Mouse (Mus musculus) forebrain, embryonic 14.5 days (tissue): ENCODE results near the gene Map2k5. TPM values are rescaled to one million over a fixed set of nuclear protein-coding genes. Genes with fewer than 3 reads are reported as not detected.

Experiments used
- ATAC-seq: fragments of 200-750 bp; cut with Nextera tagmentation; 2 replicates; pipeline ENCODE4 v1.8.0; 2017; ENCODE audit warnings: mild to moderate bottlenecking, moderate library complexity
- DNase-seq: peaks from one replicate; pipeline ENCODE4 v3.0.0-alpha.2; 2015; ENCODE audit warnings: low spot score
- H3K27ac ChIP-seq: fragments of 300-500 bp; sonication (generic); 2 replicates; pipeline ENCODE4 v1.5.1; 2014; ENCODE audit warnings: low read depth, mild to moderate bottlenecking, control low read depth, low read length, moderate library complexity
- H3K27me3 ChIP-seq: fragments of 300-500 bp; sonication (generic); replicated peaks from 2 replicates; pipeline ENCODE4 v1.6.1; 2014; ENCODE audit warnings: low read length, control low read depth, mixed read lengths; ENCODE audit not compliant: control insufficient read depth, insufficient read depth
- H3K36me3 ChIP-seq: fragments of 300-500 bp; sonication (generic); 2 replicates; pipeline ENCODE4 v1.6.1; 2014; ENCODE audit warnings: low read length, control low read depth; ENCODE audit not compliant: control insufficient read depth, insufficient read depth
- H3K4me1 ChIP-seq: fragments of 300-500 bp; sonication (generic); 2 replicates; pipeline ENCODE4 v1.6.1; 2014; ENCODE audit warnings: antibody characterized with exemption, low read length, control low read depth; ENCODE audit not compliant: control insufficient read depth, insufficient read depth
- H3K4me2 ChIP-seq: fragments of 300-500 bp; sonication (generic); 2 replicates; pipeline ENCODE4 v1.6.1; 2014; ENCODE audit warnings: mild to moderate bottlenecking, control low read depth, low read length
- H3K4me3 ChIP-seq: fragments of 300-500 bp; sonication (generic); 2 replicates; pipeline ENCODE4 v1.5.1; 2014; ENCODE audit warnings: low read depth, low read length, control low read depth
- H3K9ac ChIP-seq: fragments of 300-500 bp; sonication (generic); 2 replicates; pipeline ENCODE4 v1.6.1; 2014; ENCODE audit warnings: mild to moderate bottlenecking, low read length, control low read depth, moderate library complexity
- H3K9me3 ChIP-seq: fragments of 300-500 bp; sonication (generic); replicated peaks from 2 replicates; pipeline ENCODE4 v1.6.1; 2016; ENCODE audit warnings: low read length, control low read depth, mixed read lengths; ENCODE audit not compliant: control insufficient read depth
- WGBS: fragments of 180-500 bp; shearing (Covaris S2); extraction: QIAGEN DNeasy Blood & Tissue Kit; methylation state at CpG from one replicate; pipeline ENCODE4 v1.1.7; 2014; 5-methylcytosine and 5-hydroxymethylcytosine counted together
- polyA plus RNA-seq: library from polyadenylated mRNA; unstranded; fragments of >200 nt; fragmentation: Nextera tagmentation; extraction: Ambion mirVana; gene quantifications from 2 replicates; pipeline ENCODE4 v1.2.1, GENCODE M21; 2014

Map2k5 gene
- polyA plus RNA-seq, 1 experiment from 2014 or later, result 40.3 TPM

- ATAC-seq (no peak), DNase-seq (no peak)
- Histone ChIP-seq H3K27me3 (peaks cover 99% of the 10 kb centered on the region), H3K9me3 (no peaks in the 10 kb centered on the region), H3K36me3 (no peaks in the 10 kb centered on the region), H3K27ac (no peak overlapping the region), H3K4me3 (peak overlapping the region; percentile 13; the same call in 1 of the 2 replicates), H3K4me2 (peak overlapping the region; percentile 20; the same call in 1 of the 2 replicates), H3K4me1 (peaks cover 2% of the 10 kb centered on the region; the same call in 1 of the 2 replicates), H3K9ac (no peak overlapping the region)
- WGBS, result under 1% methylated on average over 46 of the region's 46 CpGs
These were observed 231.4 kb downstream of the Map2k5 start for GRCm38 (mm10) chr9:63146126-63146855.

- no peak overlapping the region for H3K9ac ChIP-seq
- H3K4me1 ChIP-seq, result peaks cover 2% of the 10 kb centered on the region; the same call in 1 of the 2 replicates
These were observed 232.2 kb downstream of the Map2k5 start for GRCm38 (mm10) chr9:63145249-63146125.

DNA sequence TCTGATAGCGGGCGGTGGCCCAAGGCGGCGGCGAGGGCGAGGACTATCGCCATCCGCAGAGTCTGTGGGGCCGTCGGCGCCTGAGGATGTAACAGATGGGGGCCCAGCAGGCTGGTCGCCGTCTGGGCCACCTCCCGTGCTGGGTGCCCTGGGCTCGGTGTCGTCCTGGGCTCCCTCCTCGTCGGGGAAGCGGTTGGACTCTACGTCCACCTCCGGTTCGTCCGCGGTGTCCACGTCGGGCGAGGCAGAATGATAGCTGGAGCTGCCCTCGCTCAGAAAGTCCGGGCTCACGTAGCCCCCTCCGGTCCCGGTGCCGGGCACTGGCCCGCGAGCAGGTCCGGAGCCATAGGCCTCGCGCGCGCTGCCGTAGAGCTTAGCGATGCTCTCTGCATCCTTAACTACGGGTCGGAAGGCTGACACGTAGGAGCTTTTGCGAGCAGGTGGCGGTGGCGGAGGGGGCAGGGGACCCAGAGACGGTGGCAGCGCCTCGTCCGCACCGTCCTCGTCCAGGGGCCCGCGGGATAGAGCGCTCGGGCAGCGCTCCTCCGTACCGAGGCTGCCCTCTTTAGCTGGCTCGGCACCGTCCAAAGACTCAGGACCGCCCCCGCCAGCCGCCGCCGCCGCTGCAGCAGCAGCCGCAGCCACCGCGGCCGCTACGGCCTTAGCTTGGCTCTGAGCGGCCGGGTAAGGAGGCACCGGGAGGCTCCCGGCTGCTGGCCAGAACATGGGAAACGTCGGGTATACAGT lies 233.0 kb downstream of the Map2k5 start:
- ATAC-seq (no peak), DNase-seq (no peak)
- peaks cover 2% of the 10 kb centered on the region; the same call in 1 of the 2 replicates for H3K4me1 ChIP-seq
- H3K9me3 ChIP-seq, result no peaks in the 10 kb centered on the region
- no peak overlapping the region for H3K4me2 ChIP-seq
- peak overlapping the region; percentile 13 for H3K4me3 ChIP-seq
- no peaks in the 10 kb centered on the region for H3K36me3 ChIP-seq
- H3K27me3 ChIP-seq, result peaks cover 99% of the 10 kb centered on the region
- H3K27ac ChIP-seq, result no peak overlapping the region
- 1% methylated on average over 73 of the region's 80 CpGs for WGBS
- no peak overlapping the region for H3K9ac ChIP-seq

More at GRCm38 (mm10) chr9:63145249-63146125, 232.2 kb downstream of the Map2k5 start:
- ATAC-seq (no peak), DNase-seq (no peak)
- Histone ChIP-seq H3K4me2 (0 out of 2 replicates have a peak overlapping the region, but pooled peaks have one; percentile 20), H3K9me3 (no peaks in the 10 kb centered on the region), H3K27me3 (peaks cover 99% of the 10 kb centered on the region), H3K27ac (no peak overlapping the region), H3K4me3 (peak overlapping the region; percentile 13), H3K36me3 (no peaks in the 10 kb centered on the region)
- under 1% methylated on average over 73 of the region's 73 CpGs for WGBS

DNA sequence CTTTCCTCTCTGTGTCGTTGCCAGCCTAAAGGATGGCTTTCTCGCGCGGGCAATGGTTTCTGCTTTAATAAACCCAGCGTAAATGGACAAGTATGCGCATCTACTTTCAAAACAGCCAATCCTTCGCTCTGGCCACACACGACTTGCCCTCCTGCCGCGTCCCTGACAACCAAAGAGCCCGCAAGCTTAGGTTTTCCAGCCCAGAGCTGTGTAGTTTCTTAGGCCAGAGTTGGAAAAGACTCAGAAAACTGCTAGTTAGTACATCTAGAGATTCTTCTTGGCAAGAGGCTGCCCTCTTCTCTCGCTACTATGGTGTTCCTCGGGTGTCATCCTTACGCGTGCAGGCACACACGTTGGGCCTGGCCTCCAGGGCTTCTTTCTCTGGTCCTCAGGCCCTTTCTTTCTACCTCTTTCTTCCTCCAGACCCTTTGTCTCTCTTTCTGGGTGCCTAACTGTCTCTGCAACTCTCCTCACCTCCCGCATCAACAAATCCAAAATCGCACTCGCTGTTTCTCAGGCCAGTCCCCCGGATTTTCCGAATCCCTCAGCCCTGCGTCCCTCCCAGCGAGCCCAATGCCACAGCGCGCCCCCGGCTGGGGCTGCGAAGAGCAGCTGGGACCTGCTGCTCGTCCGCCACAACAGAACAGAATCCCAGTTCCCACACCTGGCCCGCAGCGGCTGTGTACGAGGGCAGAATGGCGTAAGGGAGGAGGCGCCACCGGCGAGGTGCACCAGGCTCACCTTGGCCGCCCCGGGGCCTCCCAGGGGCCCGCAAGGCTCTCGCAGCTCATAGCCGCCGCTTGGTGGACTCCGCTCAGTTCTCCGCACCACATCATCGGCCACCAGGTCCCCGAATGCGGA lies 233.8 kb downstream of the Map2k5 start:
- H3K4me3 ChIP-seq, result peak overlapping the region; percentile 13; the same call in 1 of the 2 replicates
- no peak overlapping the region for H3K4me2 ChIP-seq
- no peaks in the 10 kb centered on the region for H3K4me1 ChIP-seq
- ATAC-seq (no peak), DNase-seq (peak; percentile 23)
- under 1% methylated on average over 46 of the region's 47 CpGs for WGBS
- H3K9ac ChIP-seq, result no peak overlapping the region
- peaks cover 98% of the 10 kb centered on the region for H3K27me3 ChIP-seq
- no peak overlapping the region for H3K27ac ChIP-seq
- H3K9me3 ChIP-seq, result no peaks in the 10 kb centered on the region
- no peaks in the 10 kb centered on the region for H3K36me3 ChIP-seq

- Histone ChIP-seq H3K27me3 (peaks cover 98% of the 10 kb centered on the region), H3K4me1 (no peaks in the 10 kb centered on the region; the same call in 1 of the 2 replicates), H3K9me3 (no peaks in the 10 kb centered on the region), H3K27ac (no peak overlapping the region), H3K9ac (no peak overlapping the region), H3K4me3 (no peak overlapping the region), H3K36me3 (no peaks in the 10 kb centered on the region), H3K4me2 (no peak overlapping the region)
- ATAC-seq (no peak), DNase-seq (no peak)
- under 1% methylated on average over 25 of the region's 25 CpGs for WGBS
These were observed 234.5 kb downstream of the Map2k5 start for GRCm38 (mm10) chr9:63143227-63143626.

DNA sequence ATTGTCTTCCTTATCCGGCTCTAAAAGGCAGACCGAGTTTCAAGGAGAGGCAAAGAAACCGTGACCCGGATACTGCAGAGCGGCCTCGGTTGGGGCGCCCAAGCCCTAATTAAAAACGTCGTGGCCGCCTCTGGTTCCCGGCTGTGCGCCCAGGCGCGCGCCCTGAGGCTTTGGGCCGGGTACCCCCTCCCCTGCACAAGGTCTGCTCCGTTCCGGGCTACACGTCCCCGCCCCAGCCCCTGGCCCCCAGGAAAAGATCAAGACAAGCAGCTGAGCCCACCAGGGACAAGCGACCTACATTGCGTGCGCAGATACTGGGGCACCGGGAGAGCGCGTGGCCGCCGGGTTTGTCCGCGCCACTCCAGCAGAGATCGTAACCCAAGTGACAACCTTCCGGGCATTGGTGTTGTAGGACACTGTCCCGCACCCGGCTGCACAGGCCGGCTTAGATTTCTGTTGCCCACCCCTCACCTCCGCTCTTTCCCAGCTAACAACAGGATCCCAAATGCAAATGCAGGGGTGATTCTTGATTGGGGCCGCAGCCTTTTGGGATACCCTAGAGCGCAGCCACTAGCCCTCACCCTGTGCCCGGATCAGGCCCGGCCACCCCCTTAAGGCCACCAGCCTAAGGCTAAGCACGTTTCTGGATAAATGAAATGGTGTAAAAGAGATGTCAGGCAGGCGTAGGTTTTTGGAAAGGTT lies 235.2 kb downstream of the Map2k5 start:
- peak overlapping the region; percentile 16; the same call in 1 of the 2 replicates for H3K4me2 ChIP-seq
- H3K36me3 ChIP-seq, result no peaks in the 10 kb centered on the region
- WGBS, result under 1% methylated on average over 42 of the region's 42 CpGs
- H3K4me3 ChIP-seq, result 0 out of 2 replicates have a peak overlapping the region, but pooled peaks have one; percentile 1
- no peak overlapping the region for H3K27ac ChIP-seq
- DNase-seq (no peak), ATAC-seq (no peak)
- H3K9me3 ChIP-seq, result no peaks in the 10 kb centered on the region
- H3K4me1 ChIP-seq, result no peaks in the 10 kb centered on the region; the same call in 1 of the 2 replicates
- peaks cover 96% of the 10 kb centered on the region for H3K27me3 ChIP-seq
- H3K9ac ChIP-seq, result no peak overlapping the region

DNA sequence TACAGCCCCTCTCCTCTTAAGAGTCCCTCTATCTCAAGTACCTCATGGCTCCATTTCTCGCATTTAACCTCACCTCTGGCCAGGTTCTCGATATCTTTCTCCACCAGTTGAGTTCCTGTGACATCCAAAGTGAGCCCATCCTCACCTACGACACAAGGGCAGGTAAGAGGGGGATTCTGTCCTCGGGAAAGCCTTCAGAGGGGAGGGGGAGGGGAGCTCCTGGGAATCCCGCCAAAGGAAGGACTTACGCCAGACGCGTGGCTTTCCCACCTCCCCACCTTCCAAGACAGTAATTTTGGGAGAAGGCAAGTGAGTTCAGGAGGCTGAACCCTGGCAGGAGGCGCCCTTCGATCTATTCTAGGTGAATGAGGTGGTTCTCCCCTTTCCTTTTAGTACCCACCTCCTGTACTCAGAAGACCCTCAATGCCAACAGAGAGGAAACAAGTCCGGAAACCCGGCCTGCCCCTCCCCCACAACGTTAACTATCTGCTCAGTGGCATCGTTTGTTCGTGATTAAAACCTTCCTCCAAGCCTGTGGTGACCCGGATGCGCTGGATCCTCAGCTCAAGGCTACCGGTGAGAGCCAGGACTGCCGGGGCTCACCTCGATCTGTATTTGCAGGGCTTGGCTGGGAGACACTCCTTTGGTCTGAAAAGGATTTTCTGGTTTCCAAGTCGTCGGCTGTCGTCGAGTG lies 235.9 kb downstream of the Map2k5 start:
- peaks cover 96% of the 10 kb centered on the region for H3K27me3 ChIP-seq
- H3K4me3 ChIP-seq, result 0 out of 2 replicates have a peak overlapping the region, but pooled peaks have one; percentile 1
- no peaks in the 10 kb centered on the region for H3K9me3 ChIP-seq
- ATAC-seq (no peak), DNase-seq (peak; percentile 5)
- H3K27ac ChIP-seq, result no peak overlapping the region
- 1% methylated on average over 24 of the region's 24 CpGs for WGBS
- H3K36me3 ChIP-seq, result no peaks in the 10 kb centered on the region
- peak overlapping the region; percentile 16; the same call in 1 of the 2 replicates for H3K4me2 ChIP-seq
- H3K4me1 ChIP-seq, result no peaks in the 10 kb centered on the region; the same call in 1 of the 2 replicates
- no peak overlapping the region for H3K9ac ChIP-seq
